Mouse (Mus musculus) CD4-positive helper T cell, adult 2 months (primary cell): ENCODE measurements around the gene Ptger3.

Source experiments
- DNase-seq: peaks from one replicate; pipeline ENCODE4 v3.0.0-alpha.2; 2012; ENCODE audit warnings: low read depth, missing footprints, low spot score

The Ptger3 gene

GRCm38 (mm10) chr3:157566725-157567565 is at the start of gene Ptger3:
Gene Ptger3 (plus strand): TSS chr3:157566892.
- DNase-seq: peak; percentile 24

- DNase-seq: no peak
Observed at GRCm38 (mm10) chr3:157517992-157518391, 48.7 kb upstream of the Ptger3 start.

- peak; percentile 6 for DNase-seq
Observed at GRCm38 (mm10) chr3:157520433-157520832, 46.3 kb upstream of the Ptger3 start.

- DNase-seq: no peak
Observed at GRCm38 (mm10) chr3:157523834-157524233, 42.9 kb upstream of the Ptger3 start.

- DNase-seq: no peak
Observed at GRCm38 (mm10) chr3:157531585-157531984, 35.1 kb upstream of the Ptger3 start.

GRCm38 (mm10) chr3:157533964-157534785 is 32.5 kb upstream of the Ptger3 start, which contains the start of gene Zranb2:
Gene Zranb2 (plus strand): TSS chr3:157534160.
- peak; percentile 92 for DNase-seq

- DNase-seq: peak; percentile 59
Observed at GRCm38 (mm10) chr3:157534786-157535415, 31.8 kb upstream of the Ptger3 start.

- no peak for DNase-seq
Observed at GRCm38 (mm10) chr3:157549323-157549722, 17.4 kb upstream of the Ptger3 start.

GRCm38 (mm10) chr3:157549758-157550600 is 16.7 kb upstream of the Ptger3 start:
- DNase-seq: no peak

GRCm38 (mm10) chr3:157565196-157565595 is 1.5 kb upstream of the Ptger3 start:
- DNase-seq: peak; percentile 56

- no peak for DNase-seq
Observed at GRCm38 (mm10) chr3:157567566-157568132, 957 bp downstream of the Ptger3 start.

GRCm38 (mm10) chr3:157572011-157572410 is 5.3 kb downstream of the Ptger3 start:
- DNase-seq: peak; percentile 74

GRCm38 (mm10) chr3:157575441-157576342 is 9.0 kb downstream of the Ptger3 start:
- DNase-seq: no peak

GRCm38 (mm10) chr3:157576343-157576722 is 9.6 kb downstream of the Ptger3 start:
- no peak for DNase-seq

- no peak for DNase-seq
Observed at GRCm38 (mm10) chr3:157576862-157577261, 10.2 kb downstream of the Ptger3 start.

- no peak for DNase-seq
Observed at GRCm38 (mm10) chr3:157578469-157579170, 11.9 kb downstream of the Ptger3 start.

- DNase-seq: no peak
Observed at GRCm38 (mm10) chr3:157579376-157579775, 12.7 kb downstream of the Ptger3 start.

GRCm38 (mm10) chr3:157580299-157580698 is 13.6 kb downstream of the Ptger3 start:
- DNase-seq: no peak

GRCm38 (mm10) chr3:157581755-157582154 is 15.1 kb downstream of the Ptger3 start:
- no peak for DNase-seq
